Mouse (Mus musculus): ENCODE data around the gene Sez6. TPM values are rescaled to one million over a fixed set of nuclear protein-coding genes. Genes with fewer than 3 reads are reported as not detected.

Gene Sez6
- polyA plus RNA-seq, 1 experiment from 2014 or later, result 0.34 TPM

DNA sequence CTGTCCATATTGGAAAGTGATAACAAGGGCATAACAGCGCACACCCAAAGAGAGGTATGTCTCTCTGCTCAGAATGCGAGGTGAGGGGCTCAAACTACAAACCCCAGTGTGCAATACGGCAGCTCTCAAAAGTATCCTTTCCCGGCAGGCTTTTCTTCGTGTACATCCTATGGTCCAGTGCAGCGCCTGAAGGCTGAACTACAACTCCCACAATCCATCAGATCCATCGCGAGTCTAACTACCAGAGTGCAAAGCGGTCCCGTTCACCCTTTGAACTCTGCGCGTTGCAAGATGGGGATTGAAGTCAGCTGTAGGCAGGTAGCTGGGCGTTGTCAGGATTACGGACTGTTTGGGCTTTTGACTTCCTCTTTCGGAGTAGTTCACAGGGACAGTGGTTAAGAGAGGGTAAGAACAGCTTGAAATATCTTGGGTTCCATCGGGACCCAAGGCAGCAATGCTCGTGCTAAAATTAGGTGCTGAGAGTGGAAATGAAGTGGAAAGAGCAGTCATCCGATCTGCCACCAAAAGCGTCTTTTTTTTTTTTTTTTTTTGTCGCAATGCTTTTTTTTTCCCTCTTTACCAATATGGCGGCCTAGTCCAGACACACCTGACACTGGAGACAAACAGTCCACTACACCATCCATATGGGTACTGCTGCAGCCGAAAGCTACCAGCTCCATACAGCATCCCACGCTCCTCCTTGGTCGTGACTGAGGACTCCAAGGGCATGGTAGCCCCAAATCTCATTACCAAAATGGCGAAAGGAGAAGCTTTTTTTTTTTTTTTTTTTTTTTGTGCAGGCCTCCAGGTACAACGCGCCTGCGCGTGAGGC, 51.2 kb downstream of the Sez6 start:
- H3K4me3 ChIP-seq (ENCODE audit: low read length), result peak overlapping the region; percentile 88
- ATAC-seq (ENCODE audit: low read depth), result peak; percentile 85
- peak overlapping the region; percentile 98 for H3K27ac ChIP-seq (ENCODE audit: low read length)
- peaks cover 10% of the 10 kb centered on the region for H3K4me1 ChIP-seq (replicated peaks; ENCODE audit: control insufficient read depth, insufficient read depth, low read length)
- H3K9ac ChIP-seq (ENCODE audit: low read length), result peak overlapping the region; percentile 58
- no peaks in the 10 kb centered on the region for H3K9me3 ChIP-seq (ENCODE audit: control insufficient read depth, low read length)
- WGBS, result 0% methylated on average over 29 of the region's 29 CpGs
- peaks cover 4% of the 10 kb centered on the region for H3K27me3 ChIP-seq (ENCODE audit: control insufficient read depth, insufficient read depth, low read depth, low read length)
- 0 out of 2 replicates have a peak, but pooled peaks cover 2% of the 10 kb centered on the region for H3K36me3 ChIP-seq (ENCODE audit: control insufficient read depth, insufficient read depth, low read length)
- H3K4me2 ChIP-seq (ENCODE audit: low read depth, low read length), result peak overlapping the region; percentile 67

DNA sequence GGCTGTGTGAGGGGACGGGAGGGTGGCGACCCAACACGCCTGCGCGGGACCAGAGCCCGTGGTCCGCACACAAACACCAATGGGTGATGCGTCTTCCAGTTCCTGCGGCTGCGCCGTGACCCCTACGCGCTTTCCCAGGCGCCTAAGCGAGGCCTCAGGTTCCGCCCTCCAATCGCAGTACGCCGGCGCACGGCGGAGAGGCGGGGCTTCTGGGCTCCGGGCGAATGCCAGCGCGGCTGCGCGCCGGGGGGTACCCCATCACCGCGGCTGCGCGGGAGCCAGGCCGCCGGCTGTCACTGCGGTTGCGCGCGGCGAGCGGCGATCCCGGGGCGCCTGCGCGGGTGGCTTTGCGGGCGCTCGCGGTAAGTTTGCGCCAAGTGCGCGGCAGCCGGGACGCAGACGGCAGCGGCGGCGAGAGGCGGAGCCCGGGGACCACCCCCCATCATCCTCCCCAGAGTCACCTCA, 51.9 kb downstream of the Sez6 start, which contains the start of gene Phf12:
Gene Phf12, plus strand, starts transcription at position 314 of the 465 bp plus-strand sequence.
- Histone ChIP-seq H3K4me1 (replicated peaks; ENCODE audit: control insufficient read depth, insufficient read depth, low read length) (peaks cover 10% of the 10 kb centered on the region), H3K4me2 (ENCODE audit: low read depth, low read length) (peak within 1 kb of the TSS; percentile 81), H3K9ac (ENCODE audit: low read length) (peak within 1 kb of the TSS; percentile 94), H3K4me3 (ENCODE audit: low read length) (peak within 1 kb of the TSS; percentile 88), H3K36me3 (ENCODE audit: control insufficient read depth, insufficient read depth, low read length) (0 out of 2 replicates have a peak, but pooled peaks cover 6% of the 10 kb centered on the region), H3K27me3 (ENCODE audit: control insufficient read depth, insufficient read depth, low read depth, low read length) (peaks cover 3% of the 10 kb centered on the region; the same call in 1 of the 2 replicates), H3K27ac (ENCODE audit: low read length) (peak within 1 kb of the TSS; percentile 98), H3K9me3 (ENCODE audit: control insufficient read depth, low read length) (no peaks in the 10 kb centered on the region)
- peak; percentile 92 for ATAC-seq (ENCODE audit: low read depth)
- WGBS, result under 1% methylated on average over 46 of the region's 62 CpGs

- no peak for ATAC-seq (ENCODE audit: low read depth)
- WGBS, result under 1% methylated on average over 25 of the region's 32 CpGs
Observed at GRCm38 (mm10) chr11:77983191-77983936, 52.8 kb downstream of the Sez6 start.

DNA sequence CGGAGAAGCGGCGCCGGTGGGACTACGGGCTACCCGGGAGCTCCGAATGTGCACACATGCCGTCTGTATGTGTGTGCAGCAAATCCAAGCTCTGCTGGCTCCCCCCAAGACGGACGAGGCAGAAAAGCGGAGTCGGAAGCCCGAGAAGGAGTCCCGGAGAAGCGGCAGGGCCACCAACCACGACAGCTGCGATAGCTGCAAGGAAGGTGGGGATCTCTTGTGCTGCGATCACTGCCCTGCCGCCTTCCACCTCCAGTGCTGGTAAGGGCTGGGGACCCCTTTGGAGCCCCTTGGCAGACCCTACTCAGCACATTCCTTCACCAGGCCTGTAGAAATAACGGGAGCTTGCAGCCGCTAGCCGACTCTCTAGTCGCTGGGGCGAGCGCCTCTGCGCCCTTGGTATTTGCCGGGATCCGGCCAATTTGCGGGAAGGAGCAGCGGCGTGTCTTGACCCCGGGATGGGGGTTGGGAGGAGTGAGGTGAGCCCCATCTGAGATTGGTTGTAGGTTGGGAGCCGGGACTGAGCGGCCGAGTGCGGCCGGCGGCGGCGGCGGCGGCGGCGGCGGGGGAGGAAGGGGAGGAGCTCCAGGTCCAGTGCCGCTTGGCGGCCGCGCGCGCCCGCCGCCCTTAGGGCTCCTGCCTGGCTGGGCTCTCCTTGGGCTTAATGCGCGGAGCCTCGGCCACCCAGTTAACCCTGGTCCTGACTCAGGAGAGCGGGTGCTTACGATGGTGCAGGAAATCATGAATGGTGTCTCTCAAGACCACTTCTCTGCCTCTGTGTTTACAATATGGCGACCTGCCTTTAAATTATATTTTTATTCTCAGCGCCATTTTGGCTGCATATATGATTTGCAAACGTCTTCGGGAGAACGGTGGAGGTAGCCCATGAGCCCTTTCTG, 53.6 kb downstream of the Sez6 start:
- ATAC-seq (ENCODE audit: low read depth), result peak; percentile 8; the same call in 1 of the 2 replicates
- Histone ChIP-seq H3K9ac (ENCODE audit: low read length) (peak overlapping the region; percentile 94), H3K36me3 (ENCODE audit: control insufficient read depth, insufficient read depth, low read length) (peaks cover 10% of the 10 kb centered on the region; the same call in 1 of the 2 replicates), H3K27ac (ENCODE audit: low read length) (peak overlapping the region; percentile 93), H3K4me2 (ENCODE audit: low read depth, low read length) (peak overlapping the region; percentile 81), H3K9me3 (ENCODE audit: control insufficient read depth, low read length) (no peaks in the 10 kb centered on the region), H3K4me3 (ENCODE audit: low read length) (peak overlapping the region; percentile 88), H3K4me1 (replicated peaks; ENCODE audit: control insufficient read depth, insufficient read depth, low read length) (peaks cover 10% of the 10 kb centered on the region), H3K27me3 (ENCODE audit: control insufficient read depth, insufficient read depth, low read depth, low read length) (no peaks in the 10 kb centered on the region)
- 0% methylated on average over 56 of the region's 63 CpGs for WGBS

More at GRCm38 (mm10) chr11:77983191-77983936, 52.8 kb downstream of the Sez6 start:
- Histone ChIP-seq H3K4me2 (ENCODE audit: low read depth, low read length) (peak overlapping the region; percentile 81), H3K4me1 (replicated peaks; ENCODE audit: control insufficient read depth, insufficient read depth, low read length) (peaks cover 10% of the 10 kb centered on the region), H3K27ac (ENCODE audit: low read length) (peak overlapping the region; percentile 93), H3K36me3 (ENCODE audit: control insufficient read depth, insufficient read depth, low read length) (0 out of 2 replicates have a peak, but pooled peaks cover 6% of the 10 kb centered on the region), H3K9me3 (ENCODE audit: control insufficient read depth, low read length) (no peaks in the 10 kb centered on the region), H3K4me3 (ENCODE audit: low read length) (peak overlapping the region; percentile 88), H3K9ac (ENCODE audit: low read length) (peak overlapping the region; percentile 94), H3K27me3 (ENCODE audit: control insufficient read depth, insufficient read depth, low read depth, low read length) (no peaks in the 10 kb centered on the region)

DNA sequence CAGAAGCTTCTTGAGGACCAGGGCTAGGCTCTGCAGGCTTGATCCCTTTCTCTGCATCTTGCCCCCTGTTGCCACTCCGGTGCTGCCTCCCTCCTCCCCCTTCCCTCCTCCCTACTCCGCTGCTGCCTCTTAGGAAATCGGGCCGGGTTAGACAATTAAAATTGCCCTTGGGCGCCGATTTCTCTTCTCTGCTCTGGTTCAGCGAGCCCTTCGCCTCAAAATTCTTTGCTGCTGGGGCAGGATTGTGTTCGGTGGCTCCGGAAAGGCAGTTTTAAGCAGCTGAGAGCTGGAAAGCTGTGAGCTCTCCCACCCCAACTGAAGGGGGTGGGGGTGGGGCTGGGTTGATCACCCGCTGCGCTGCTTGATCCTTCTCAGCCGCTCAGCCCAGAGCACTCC, 54.2 kb downstream of the Sez6 start:
- no peak for ATAC-seq (ENCODE audit: low read depth)
- H3K4me1 ChIP-seq (replicated peaks; ENCODE audit: control insufficient read depth, insufficient read depth, low read length), result peaks cover 10% of the 10 kb centered on the region
- peaks cover 10% of the 10 kb centered on the region; the same call in 1 of the 2 replicates for H3K36me3 ChIP-seq (ENCODE audit: control insufficient read depth, insufficient read depth, low read length)
- peak overlapping the region; percentile 94 for H3K9ac ChIP-seq (ENCODE audit: low read length)
- H3K27me3 ChIP-seq (ENCODE audit: control insufficient read depth, insufficient read depth, low read depth, low read length), result no peaks in the 10 kb centered on the region
- no peaks in the 10 kb centered on the region for H3K9me3 ChIP-seq (ENCODE audit: control insufficient read depth, low read length)
- H3K27ac ChIP-seq (ENCODE audit: low read length), result peak overlapping the region; percentile 93
- peak overlapping the region; percentile 88 for H3K4me3 ChIP-seq (ENCODE audit: low read length)
- WGBS, result 0% methylated on average over 13 of the region's 13 CpGs
- peak overlapping the region; percentile 81 for H3K4me2 ChIP-seq (ENCODE audit: low read depth, low read length)

DNA sequence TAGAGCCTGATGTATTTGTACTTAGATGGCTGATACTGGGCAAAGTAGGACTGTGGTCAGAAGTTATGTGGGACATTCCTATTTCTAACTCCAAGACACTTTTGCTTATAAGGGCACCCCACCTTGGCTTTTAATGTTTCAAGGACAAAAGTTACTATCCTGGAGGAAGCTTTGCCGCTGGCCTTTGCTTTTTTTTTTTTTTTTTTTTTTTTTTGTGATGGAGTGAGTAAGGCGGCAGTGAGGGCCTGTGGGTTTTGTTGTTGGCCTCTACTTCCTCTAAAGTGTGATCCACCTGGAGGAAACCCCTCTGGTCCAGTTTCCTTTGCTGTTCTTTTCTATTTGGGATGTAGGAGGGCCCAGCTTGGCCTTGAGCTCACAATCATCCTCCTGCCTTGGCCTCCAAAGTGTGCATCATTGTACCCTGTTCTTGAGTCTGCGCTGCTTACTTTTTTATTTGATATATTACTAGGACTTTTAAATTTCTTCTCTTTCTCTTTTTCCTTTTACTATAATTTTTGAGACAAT, 55.0 kb downstream of the Sez6 start:
- no peak overlapping the region; the same call in 1 of the 2 replicates for H3K27ac ChIP-seq (ENCODE audit: low read length)
- peak overlapping the region; percentile 94 for H3K9ac ChIP-seq (ENCODE audit: low read length)
- peaks cover 10% of the 10 kb centered on the region for H3K4me1 ChIP-seq (replicated peaks; ENCODE audit: control insufficient read depth, insufficient read depth, low read length)
- H3K4me3 ChIP-seq (ENCODE audit: low read length), result peak overlapping the region; percentile 88
- H3K36me3 ChIP-seq (ENCODE audit: control insufficient read depth, insufficient read depth, low read length), result peaks cover 10% of the 10 kb centered on the region; the same call in 1 of the 2 replicates
- no peaks in the 10 kb centered on the region for H3K9me3 ChIP-seq (ENCODE audit: control insufficient read depth, low read length)
- H3K27me3 ChIP-seq (ENCODE audit: control insufficient read depth, insufficient read depth, low read depth, low read length), result no peaks in the 10 kb centered on the region
- no peak for ATAC-seq (ENCODE audit: low read depth)
- H3K4me2 ChIP-seq (ENCODE audit: low read depth, low read length), result peak overlapping the region; percentile 81
- 75% methylated on average over 3 of the region's 3 CpGs for WGBS

DNA sequence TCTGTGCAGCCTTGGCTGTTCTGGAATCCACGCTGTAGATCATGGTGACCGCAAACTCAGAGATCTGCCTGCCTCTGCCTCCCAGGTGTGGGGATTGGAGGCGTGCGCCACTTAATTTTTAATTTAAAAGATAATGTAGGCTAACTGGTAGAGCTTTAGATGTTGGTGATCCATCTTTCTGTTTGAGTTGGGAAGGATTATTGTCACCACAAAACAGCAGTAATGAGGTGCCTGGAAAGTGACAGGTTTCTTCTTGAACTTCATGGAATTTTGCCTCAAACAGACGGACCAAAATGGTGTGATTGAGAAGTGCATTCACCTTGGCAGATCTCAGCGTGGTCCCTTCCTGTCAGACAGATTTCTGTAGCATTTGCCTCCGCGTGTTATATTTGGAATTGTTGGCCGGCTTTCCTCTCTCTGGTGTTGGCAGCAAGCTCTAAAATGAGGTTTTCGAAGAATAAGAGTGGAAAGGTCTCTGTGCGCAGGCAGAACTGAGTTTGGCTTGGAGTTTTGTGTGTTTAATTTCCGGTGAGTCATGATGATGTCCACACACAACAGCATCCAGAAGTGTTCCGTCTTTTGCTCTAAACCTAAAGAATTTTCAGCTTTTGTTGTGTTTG, 58.6 kb downstream of the Sez6 start:
- H3K27me3 ChIP-seq (ENCODE audit: control insufficient read depth, insufficient read depth, low read depth, low read length), result no peaks in the 10 kb centered on the region
- ATAC-seq (ENCODE audit: low read depth), result no peak

GRCm38 (mm10) chr11:77995556-77995955, 65.0 kb downstream of the Sez6 start:
- H3K27me3 ChIP-seq (ENCODE audit: control insufficient read depth, insufficient read depth, low read depth, low read length), result no peaks in the 10 kb centered on the region
- H3K9me3 ChIP-seq (ENCODE audit: control insufficient read depth, low read length), result no peaks in the 10 kb centered on the region
- H3K27ac ChIP-seq (ENCODE audit: low read length), result no peak overlapping the region
- H3K9ac ChIP-seq (ENCODE audit: low read length), result no peak overlapping the region
- no peak for ATAC-seq (ENCODE audit: low read depth)
- H3K4me3 ChIP-seq (ENCODE audit: low read length), result no peak overlapping the region
- peaks cover 2% of the 10 kb centered on the region; the same call in 1 of the 2 replicates for H3K36me3 ChIP-seq (ENCODE audit: control insufficient read depth, insufficient read depth, low read length)
- no peak overlapping the region for H3K4me2 ChIP-seq (ENCODE audit: low read depth, low read length)
- H3K4me1 ChIP-seq (replicated peaks; ENCODE audit: control insufficient read depth, insufficient read depth, low read length), result no peaks in the 10 kb centered on the region
- WGBS, result 55% methylated on average over 1 of the region's 1 CpGs

More for the DNA sequence above, 58.6 kb downstream of the Sez6 start:
- Histone ChIP-seq H3K9ac (ENCODE audit: low read length) (no peak overlapping the region), H3K4me2 (ENCODE audit: low read depth, low read length) (no peak overlapping the region), H3K4me1 (replicated peaks; ENCODE audit: control insufficient read depth, insufficient read depth, low read length) (peaks cover 10% of the 10 kb centered on the region), H3K27ac (ENCODE audit: low read length) (no peak overlapping the region), H3K9me3 (ENCODE audit: control insufficient read depth, low read length) (no peaks in the 10 kb centered on the region), H3K36me3 (ENCODE audit: control insufficient read depth, insufficient read depth, low read length) (peaks cover 12% of the 10 kb centered on the region; the same call in 1 of the 2 replicates), H3K4me3 (ENCODE audit: low read length) (no peak overlapping the region)
- 75% methylated on average over 13 of the region's 13 CpGs for WGBS
